Mouse (Mus musculus) midbrain, embryonic 15.5 days (tissue): ENCODE data around the gene Spag5. TPM values are rescaled to one million over a fixed set of nuclear protein-coding genes. Genes with fewer than 3 reads are reported as not detected.

Source experiments
- ATAC-seq: fragments of 200-750 bp; cut with Nextera tagmentation; replicated peaks from 2 replicates; pipeline ENCODE4 v1.8.0; 2017; ENCODE audit warnings: moderate TSS enrichment
- H3K27ac ChIP-seq: fragments of 300-500 bp; sonication (generic); 2 replicates; pipeline ENCODE4 v1.5.1; 2015; ENCODE audit warnings: mild to moderate bottlenecking, inconsistent platforms
- H3K27me3 ChIP-seq: fragments of 300-500 bp; sonication (generic); replicated peaks from 2 replicates; pipeline ENCODE4 v1.6.1; 2015; ENCODE audit warnings: inconsistent platforms
- H3K36me3 ChIP-seq: fragments of 300-500 bp; sonication (generic); replicated peaks from 2 replicates; pipeline ENCODE4 v1.6.1; 2015; ENCODE audit warnings: inconsistent platforms
- H3K4me1 ChIP-seq: fragments of 300-500 bp; sonication (generic); 2 replicates; pipeline ENCODE4 v1.6.1; 2015; ENCODE audit warnings: inconsistent platforms
- H3K4me2 ChIP-seq: fragments of 300-500 bp; sonication (generic); 2 replicates; pipeline ENCODE4 v1.6.1; 2015; ENCODE audit warnings: inconsistent platforms, mild to moderate bottlenecking, moderate library complexity
- H3K4me3 ChIP-seq: fragments of 300-500 bp; sonication (generic); 2 replicates; pipeline ENCODE4 v1.5.1; 2015; ENCODE audit warnings: mild to moderate bottlenecking, inconsistent platforms
- H3K9ac ChIP-seq: fragments of 300-500 bp; sonication (generic); 2 replicates; pipeline ENCODE4 v1.6.1; 2015; ENCODE audit warnings: mild to moderate bottlenecking, inconsistent platforms
- H3K9me3 ChIP-seq: fragments of 300-500 bp; sonication (generic); 2 replicates; pipeline ENCODE4 v1.6.1; 2016; ENCODE audit warnings: inconsistent platforms
- WGBS: fragments of 180-500 bp; shearing (Covaris S2); methylation state at CpG from one replicate; pipeline ENCODE4 v1.1.7; 2015; ENCODE audit warnings: mixed read lengths; 5-methylcytosine and 5-hydroxymethylcytosine counted together
- polyA plus RNA-seq: library from polyadenylated mRNA; unstranded; fragments of >200 nt; fragmentation: Nextera tagmentation; extraction: Ambion mirVana; gene quantifications from 2 replicates; pipeline ENCODE4 v1.2.1, GENCODE M21; 2015

The Spag5 gene
- polyA plus RNA-seq, 1 experiment from 2014 or later: 6.9 TPM

DNA sequence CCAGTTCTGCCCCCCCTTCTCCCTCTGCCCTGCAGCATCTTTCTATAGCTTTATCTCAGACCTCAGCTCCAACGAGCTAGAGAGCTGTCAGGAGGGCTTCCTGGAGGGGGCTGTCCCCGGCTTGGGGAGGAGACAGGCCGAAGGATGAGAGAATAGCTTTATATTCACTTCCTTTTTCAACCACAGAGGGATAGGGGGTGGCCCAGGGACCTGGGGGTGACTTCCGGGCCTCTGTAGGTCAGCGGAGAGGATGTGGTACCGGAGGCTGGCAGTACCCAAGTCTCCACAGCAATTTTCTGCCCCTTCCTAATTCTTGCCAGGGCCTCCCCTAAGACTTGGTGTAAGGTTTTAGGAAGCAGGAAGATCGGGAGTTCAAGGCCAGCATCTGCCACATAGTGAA is 44.5 kb downstream of the Spag5 start:
- Histone ChIP-seq H3K4me3 (no peak overlapping the region), H3K27ac (no peak overlapping the region), H3K4me1 (peaks cover 32% of the 10 kb centered on the region), H3K4me2 (no peak overlapping the region), H3K9ac (no peak overlapping the region), H3K9me3 (no peaks in the 10 kb centered on the region), H3K36me3 (peaks cover 9% of the 10 kb centered on the region; the same call in 1 of the 2 replicates), H3K27me3 (no peaks in the 10 kb centered on the region)
- ATAC-seq: no peak
- 78% methylated on average over 7 of the region's 7 CpGs for WGBS

DNA sequence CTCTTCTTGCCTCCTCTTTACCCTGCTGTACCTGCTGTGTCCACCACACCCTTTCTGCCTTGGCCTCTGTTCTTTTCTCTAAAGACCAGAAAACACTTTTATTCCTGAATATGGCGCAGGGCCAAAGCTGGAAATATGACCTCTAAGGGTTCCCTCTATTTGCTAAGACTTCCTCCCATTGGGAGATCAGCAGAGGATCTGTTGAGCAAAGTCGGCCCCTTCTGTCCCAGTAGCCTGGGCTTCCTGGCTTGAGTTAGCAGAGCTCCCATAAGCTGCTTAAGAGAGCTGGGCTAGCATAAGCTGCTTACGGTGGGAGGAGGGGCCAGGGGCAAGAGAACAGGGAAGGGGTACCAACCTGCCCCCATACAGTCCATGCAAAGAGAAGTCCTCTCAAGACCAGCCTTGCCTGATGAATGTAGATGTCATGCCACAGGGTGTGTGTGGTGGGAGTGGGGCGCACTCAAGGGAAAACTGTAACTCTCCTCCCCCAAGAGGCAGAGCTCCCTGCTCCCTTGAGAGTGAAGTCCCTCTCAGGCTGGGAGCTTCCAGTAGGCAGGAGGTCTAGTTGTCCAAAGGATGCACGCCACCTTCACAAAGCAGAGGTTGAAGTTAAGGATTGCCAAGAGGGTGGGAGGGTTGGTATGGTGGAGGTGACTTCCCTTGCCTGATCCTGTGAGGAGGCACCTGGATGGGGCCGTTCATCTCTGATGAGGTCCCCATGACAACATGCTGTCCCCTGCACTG is 45.2 kb downstream of the Spag5 start:
- WGBS: 62% methylated on average over 6 of the region's 6 CpGs
- Histone ChIP-seq H3K4me1 (peaks cover 32% of the 10 kb centered on the region), H3K27me3 (no peaks in the 10 kb centered on the region), H3K27ac (no peak overlapping the region), H3K36me3 (peaks cover 6% of the 10 kb centered on the region; the same call in 1 of the 2 replicates), H3K4me2 (no peak overlapping the region), H3K9ac (no peak overlapping the region), H3K9me3 (no peaks in the 10 kb centered on the region), H3K4me3 (no peak overlapping the region)
- no peak for ATAC-seq

- ATAC-seq: no peak
- peaks cover 5% of the 10 kb centered on the region; the same call in 1 of the 2 replicates for H3K36me3 ChIP-seq
- no peak overlapping the region for H3K4me2 ChIP-seq
- peaks cover 32% of the 10 kb centered on the region for H3K4me1 ChIP-seq
- H3K27ac ChIP-seq: no peak overlapping the region
- H3K9me3 ChIP-seq: no peaks in the 10 kb centered on the region
- no peak overlapping the region for H3K9ac ChIP-seq
- no peaks in the 10 kb centered on the region for H3K27me3 ChIP-seq
- WGBS: 87% methylated on average over 10 of the region's 10 CpGs
- no peak overlapping the region for H3K4me3 ChIP-seq
Observed at GRCm38 (mm10) chr11:78347070-78347754, 45.9 kb downstream of the Spag5 start.

DNA sequence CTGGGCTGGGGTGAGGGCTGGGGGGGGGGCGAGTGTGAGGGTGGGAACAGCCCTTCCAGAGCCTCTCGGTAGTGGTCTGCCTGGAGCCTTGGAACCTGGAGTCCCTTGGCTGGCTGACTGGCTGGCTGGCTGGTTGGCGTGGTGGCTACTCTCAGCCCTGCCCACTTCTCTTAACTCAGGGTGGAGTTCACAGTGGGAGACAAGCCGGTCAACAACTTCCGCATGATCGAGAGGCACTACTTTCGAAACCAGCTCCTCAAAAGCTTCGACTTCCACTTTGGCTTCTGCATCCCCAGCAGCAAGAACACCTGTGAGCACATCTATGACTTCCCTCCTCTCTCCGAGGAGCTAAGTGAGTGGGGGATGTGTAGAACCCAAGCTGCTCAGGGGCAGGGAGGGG is 46.6 kb downstream of the Spag5 start:
- peaks cover 32% of the 10 kb centered on the region for H3K4me1 ChIP-seq
- H3K4me3 ChIP-seq: no peak overlapping the region
- H3K36me3 ChIP-seq: peaks cover 5% of the 10 kb centered on the region; the same call in 1 of the 2 replicates
- H3K27me3 ChIP-seq: no peaks in the 10 kb centered on the region
- ATAC-seq: no peak
- no peak overlapping the region for H3K27ac ChIP-seq
- H3K4me2 ChIP-seq: no peak overlapping the region
- H3K9ac ChIP-seq: no peak overlapping the region
- no peaks in the 10 kb centered on the region for H3K9me3 ChIP-seq
- 80% methylated on average over 9 of the region's 9 CpGs for WGBS

- Histone ChIP-seq H3K27me3 (no peaks in the 10 kb centered on the region), H3K9me3 (no peaks in the 10 kb centered on the region), H3K36me3 (peaks cover 5% of the 10 kb centered on the region; the same call in 1 of the 2 replicates), H3K4me3 (no peak overlapping the region), H3K4me2 (no peak overlapping the region), H3K9ac (no peak overlapping the region), H3K4me1 (peaks cover 32% of the 10 kb centered on the region), H3K27ac (no peak overlapping the region)
- 63% methylated on average over 7 of the region's 7 CpGs for WGBS
- no peak for ATAC-seq
Observed at GRCm38 (mm10) chr11:78348474-78348873, 47.1 kb downstream of the Spag5 start.

GRCm38 (mm10) chr11:78349441-78350358 is 48.4 kb downstream of the Spag5 start:
- peaks cover 5% of the 10 kb centered on the region; the same call in 1 of the 2 replicates for H3K36me3 ChIP-seq
- H3K27ac ChIP-seq: no peak overlapping the region
- no peaks in the 10 kb centered on the region for H3K9me3 ChIP-seq
- peaks cover 23% of the 10 kb centered on the region for H3K4me1 ChIP-seq
- ATAC-seq: no peak
- no peak overlapping the region for H3K4me3 ChIP-seq
- WGBS: 78% methylated on average over 4 of the region's 4 CpGs
- no peaks in the 10 kb centered on the region for H3K27me3 ChIP-seq
- H3K4me2 ChIP-seq: no peak overlapping the region
- H3K9ac ChIP-seq: no peak overlapping the region

GRCm38 (mm10) chr11:78353081-78353480 is 51.8 kb downstream of the Spag5 start:
- Histone ChIP-seq H3K27me3 (no peaks in the 10 kb centered on the region), H3K9me3 (no peaks in the 10 kb centered on the region), H3K9ac (no peak overlapping the region), H3K27ac (no peak overlapping the region), H3K4me1 (no peaks in the 10 kb centered on the region), H3K36me3 (peaks cover 5% of the 10 kb centered on the region; the same call in 1 of the 2 replicates), H3K4me2 (no peak overlapping the region), H3K4me3 (no peak overlapping the region)
- ATAC-seq: no peak
- 91% methylated on average over 1 of the region's 1 CpGs for WGBS

- no peaks in the 10 kb centered on the region for H3K27me3 ChIP-seq
- no peaks in the 10 kb centered on the region for H3K36me3 ChIP-seq
- 85% methylated on average over 6 of the region's 6 CpGs for WGBS
- no peaks in the 10 kb centered on the region for H3K4me1 ChIP-seq
- H3K9ac ChIP-seq: no peak overlapping the region
- H3K27ac ChIP-seq: no peak overlapping the region
- H3K9me3 ChIP-seq: no peaks in the 10 kb centered on the region
- ATAC-seq: no peak
- H3K4me2 ChIP-seq: no peak overlapping the region
- no peak overlapping the region for H3K4me3 ChIP-seq
Observed at GRCm38 (mm10) chr11:78354905-78355304, 53.6 kb downstream of the Spag5 start.

DNA sequence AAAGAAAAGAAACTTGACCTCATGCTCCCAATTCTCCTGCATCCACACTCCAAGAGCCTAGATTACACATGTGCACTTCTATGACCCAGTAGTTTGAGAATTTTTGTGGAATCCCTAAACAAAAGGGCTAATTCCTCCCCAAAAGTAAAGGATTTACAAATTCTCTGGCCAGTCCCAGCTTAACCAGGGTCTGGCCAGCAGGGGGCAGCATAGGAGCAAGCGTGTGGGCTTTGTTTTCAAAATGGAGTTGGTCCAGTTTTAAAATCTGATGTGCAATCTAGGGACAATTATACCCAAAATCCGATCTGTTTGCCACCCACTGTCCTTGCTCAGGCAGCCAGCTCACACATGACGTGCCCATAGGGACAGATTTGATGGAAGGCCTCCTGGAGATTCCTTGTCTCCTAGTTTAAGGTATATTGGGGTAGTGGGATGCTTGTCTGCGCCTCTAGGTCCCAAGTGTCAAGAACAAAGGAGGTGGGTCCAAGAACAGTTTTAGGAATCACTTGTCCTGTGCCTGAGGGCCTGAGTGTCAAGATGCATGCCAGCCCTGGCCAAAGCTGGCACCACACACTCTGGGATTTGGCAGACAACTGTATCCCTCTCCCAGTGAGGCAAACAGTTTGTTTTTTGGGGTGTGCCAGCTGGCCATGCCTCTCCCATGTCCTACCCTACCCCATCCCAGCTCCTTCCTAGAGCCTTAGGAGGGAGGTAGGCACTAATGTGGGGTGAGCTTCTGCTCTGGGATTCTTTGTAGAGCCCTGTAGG is 54.3 kb downstream of the Spag5 start:
- no peaks in the 10 kb centered on the region for H3K27me3 ChIP-seq
- H3K27ac ChIP-seq: no peak overlapping the region
- no peak overlapping the region for H3K4me2 ChIP-seq
- H3K9me3 ChIP-seq: no peaks in the 10 kb centered on the region
- H3K36me3 ChIP-seq: no peaks in the 10 kb centered on the region
- no peak overlapping the region for H3K4me3 ChIP-seq
- ATAC-seq: no peak
- H3K4me1 ChIP-seq: no peaks in the 10 kb centered on the region
- no peak overlapping the region for H3K9ac ChIP-seq
- WGBS: 31% methylated on average over 4 of the region's 4 CpGs

DNA sequence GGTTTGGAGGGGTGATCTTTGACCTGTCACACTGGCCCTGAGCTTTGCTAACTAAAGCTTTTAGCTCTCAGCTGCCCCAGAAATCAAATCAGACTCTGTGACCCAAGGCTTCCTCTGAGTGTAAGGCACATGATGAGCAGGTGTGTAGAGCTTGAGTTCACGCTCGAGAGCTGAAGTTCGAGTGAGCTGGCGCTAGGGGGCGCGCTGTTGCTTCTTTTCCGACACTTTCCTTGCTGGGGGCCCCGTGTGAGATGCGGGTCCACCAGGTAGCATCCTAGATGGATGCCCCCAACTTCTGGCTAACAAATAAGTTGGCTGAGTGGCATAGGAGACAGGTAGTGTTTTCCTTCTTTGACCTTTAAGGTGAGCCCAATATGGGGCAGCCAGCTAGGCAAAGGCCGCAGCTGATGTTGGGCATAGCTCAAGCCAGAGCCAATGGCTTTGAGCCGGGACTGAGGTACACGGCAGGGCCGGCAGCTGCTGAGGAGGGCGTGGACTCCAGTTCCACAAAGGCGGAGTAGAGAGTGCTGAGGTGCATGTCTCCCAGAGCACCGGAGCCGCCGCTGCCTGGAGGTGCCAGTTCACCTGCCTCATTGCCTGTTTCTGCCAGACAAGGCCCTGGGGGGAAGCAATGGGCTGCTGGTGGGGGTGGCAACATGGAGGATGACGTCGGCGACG is 57.1 kb downstream of the Spag5 start:
- H3K4me1 ChIP-seq: no peaks in the 10 kb centered on the region
- no peak overlapping the region for H3K9ac ChIP-seq
- no peak for ATAC-seq
- H3K36me3 ChIP-seq: no peaks in the 10 kb centered on the region
- no peaks in the 10 kb centered on the region for H3K9me3 ChIP-seq
- no peak overlapping the region for H3K4me2 ChIP-seq
- WGBS: 13% methylated on average over 22 of the region's 22 CpGs
- H3K27me3 ChIP-seq: no peaks in the 10 kb centered on the region
- no peak overlapping the region for H3K4me3 ChIP-seq
- H3K27ac ChIP-seq: no peak overlapping the region

DNA sequence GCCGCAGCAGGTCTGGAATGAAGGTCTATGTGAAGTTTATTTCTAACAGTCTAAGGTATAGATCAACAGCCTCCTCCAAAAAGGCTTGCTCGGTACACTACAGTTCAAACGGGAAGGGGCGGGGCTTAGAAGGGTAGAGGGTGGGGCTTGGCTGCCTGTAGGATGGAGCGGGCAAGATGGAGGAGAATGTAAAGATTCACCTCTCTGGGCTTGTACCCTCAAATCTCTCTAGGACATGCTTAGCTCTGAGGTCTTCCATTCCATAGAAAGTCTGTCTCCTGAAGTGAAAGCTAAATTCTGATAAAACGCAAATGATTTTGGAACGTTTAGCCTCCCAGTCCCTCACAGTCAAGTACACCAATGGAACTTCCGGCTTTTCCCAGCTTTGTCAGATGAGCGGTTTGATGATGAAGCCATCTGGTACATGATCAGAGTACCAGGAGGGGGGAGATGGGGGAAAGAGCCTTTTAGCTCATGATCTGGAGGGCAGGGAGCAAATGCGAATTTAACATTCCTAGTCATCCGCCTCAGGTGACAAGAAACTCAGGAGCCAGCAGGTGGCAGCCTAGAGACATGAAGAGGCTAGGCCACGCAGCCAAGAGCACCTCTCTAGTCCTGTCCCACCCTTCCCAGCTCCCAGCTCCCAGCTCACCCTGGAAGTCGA is 58.9 kb downstream of the Spag5 start:
- 15% methylated on average over 13 of the region's 13 CpGs for WGBS
- no peaks in the 10 kb centered on the region for H3K4me1 ChIP-seq
- H3K4me3 ChIP-seq: no peak overlapping the region
- no peak overlapping the region for H3K9ac ChIP-seq
- H3K27me3 ChIP-seq: no peaks in the 10 kb centered on the region
- 0 out of 2 replicates have a peak, but pooled peaks have one; percentile 42 for ATAC-seq
- no peaks in the 10 kb centered on the region for H3K9me3 ChIP-seq
- no peaks in the 10 kb centered on the region for H3K36me3 ChIP-seq
- H3K27ac ChIP-seq: no peak overlapping the region
- H3K4me2 ChIP-seq: peak overlapping the region; percentile 35
